Mouse (Mus musculus) megakaryocyte, embryonic 14.5 days (primary cell): Measurements from ENCODE around the gene Olfr51.

Experiments
- FLI1 ChIP-seq: IDR thresholded peaks from 2 replicates; pipeline ENCODE4 v1.6.1; 2012; ENCODE audit warnings: low read length, inconsistent platforms, mixed read lengths
- GATA1 ChIP-seq: IDR thresholded peaks from 3 replicates; pipeline ENCODE4 v1.6.1; 2012; ENCODE audit warnings: mixed read lengths, low read length, inconsistent platforms, borderline replicate concordance

GRCm38 (mm10) chr11:50966230-50966629 is 37.2 kb upstream of the Olfr51 start, which contains the start of gene Olfr1378:
- no peak for TF ChIP-seq FLI1
- no peak for TF ChIP-seq GATA1
